Mouse (Mus musculus): ENCODE data around the gene Pcsk6. TPM values are rescaled to one million over a fixed set of nuclear protein-coding genes. Genes with fewer than 3 reads are reported as not detected.

Gene Pcsk6
- total and polyA plus RNA-seq, 3 experiments = 0.05 TPM; not detected in 2

DNA sequence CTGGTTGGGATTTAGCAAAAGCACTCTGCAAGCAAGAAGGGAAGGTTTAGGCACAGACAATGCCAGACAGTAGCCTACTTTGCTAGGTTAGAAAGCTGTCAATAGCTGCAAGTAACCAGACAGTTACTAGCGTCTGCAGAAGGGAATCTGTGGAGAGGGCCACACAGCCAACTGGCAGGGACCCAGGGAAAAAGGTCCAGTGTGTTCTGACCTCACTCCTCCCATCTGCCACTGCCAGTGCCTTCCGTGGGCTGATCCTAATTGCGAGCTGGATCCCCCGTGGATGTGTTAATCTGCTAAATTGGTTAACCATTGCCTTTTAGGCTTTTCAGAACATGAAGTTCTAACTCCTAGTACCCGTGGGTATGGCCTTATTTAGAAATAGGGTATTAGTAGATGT lies 232.6 kb downstream of the Pcsk6 start:
- Histone ChIP-seq H3K9me3 (replicated peaks) (no peaks in the 10 kb centered on the region), H3K4me1 (ENCODE audit: insufficient read depth, low read depth, low read length) (peaks cover 11% of the 10 kb centered on the region), H3K36me3 (replicated peaks) (peaks cover 36% of the 10 kb centered on the region), H3K4me3 (ENCODE audit: low read depth, low read length) (no peak overlapping the region), H3K27me3 (ENCODE audit: insufficient read depth, low read length) (peaks cover 24% of the 10 kb centered on the region)
- ATAC-seq (ENCODE audit: extremely low read depth, insufficient number of reproducible peaks, low FRiP score, poor library complexity, severe bottlenecking) (no peak), DNase-seq (ENCODE audit: low spot score) (no peak)
- TF ChIP-seq GATA2 (IDR thresholded peaks at IDR 0.05; ENCODE audit: borderline replicate concordance, low read depth, low read length) = no peak
- TF ChIP-seq CTCF (IDR thresholded peaks at IDR 0.05; ENCODE audit: low read depth, low read length) = no peak
- no peak for TF ChIP-seq GATA1 (IDR thresholded peaks at IDR 0.05; ENCODE audit: borderline replicate concordance, low read length)
- no peak for TF ChIP-seq TAL1 (conservative IDR thresholded peaks at IDR 0.05; ENCODE audit: low read depth, low read length)
- no peak for TF ChIP-seq POLR2AphosphoS5 (IDR thresholded peaks at IDR 0.05; ENCODE audit: insufficient replicate concordance, low read depth, low read length)

- Histone ChIP-seq H3K4me1 (ENCODE audit: insufficient read depth, low read depth, low read length) (peaks cover 18% of the 10 kb centered on the region), H3K9me3 (replicated peaks) (no peaks in the 10 kb centered on the region), H3K4me3 (ENCODE audit: low read depth, low read length) (no peak overlapping the region), H3K36me3 (replicated peaks) (no peaks in the 10 kb centered on the region), H3K27me3 (ENCODE audit: insufficient read depth, low read length) (peaks cover 56% of the 10 kb centered on the region)
- no peak for TF ChIP-seq GATA1 (IDR thresholded peaks at IDR 0.05; ENCODE audit: borderline replicate concordance, low read length)
- no peak for DNase-seq (ENCODE audit: low spot score)
- ATAC-seq (ENCODE audit: extremely low read depth, insufficient number of reproducible peaks, low FRiP score, poor library complexity, severe bottlenecking) = no peak
Measured at GRCm38 (mm10) chr7:66098803-66099202, 237.3 kb downstream of the Pcsk6 start.

Other genes with a start within 250 kb of the Pcsk6 start
- 35.2 and 42.3 TPM in 2 replicates for gene Tarsl2, start 216.8 kb upstream of the Pcsk6 start, total RNA-seq (2014; fragmentation: Nextera tagmentation)
- gene Tarsl2, start 216.8 kb upstream of the Pcsk6 start, total RNA-seq (2017) = 66.8 and 71.3 TPM in 2 replicates
- 23.7 and 27.6 TPM in 2 replicates for gene Tarsl2, start 216.8 kb upstream of the Pcsk6 start, polyA plus RNA-seq (2012)
- 18.6 and 40.6 TPM in 2 replicates for gene Tm2d3, start 170.6 kb upstream of the Pcsk6 start, total RNA-seq (2014; fragmentation: Nextera tagmentation)
- 49.5 and 51.6 TPM in 2 replicates for gene Tm2d3, start 170.6 kb upstream of the Pcsk6 start, total RNA-seq (2017)
- gene Tm2d3, start 170.6 kb upstream of the Pcsk6 start, polyA plus RNA-seq (2012) = 6.1 and 8.3 TPM in 2 replicates
- not detected in 2 replicates for gene Gm45213, start 181.9 kb downstream of the Pcsk6 start, total RNA-seq (2014; fragmentation: Nextera tagmentation)
- not detected in 2 replicates for gene Gm45213, start 181.9 kb downstream of the Pcsk6 start, total RNA-seq (2017)
- not detected in 2 replicates for gene Gm45213, start 181.9 kb downstream of the Pcsk6 start, polyA plus RNA-seq (2012)
- 92.9 and 116 TPM in 2 replicates for gene Snrpa1, start 197.3 kb downstream of the Pcsk6 start, total RNA-seq (2014; fragmentation: Nextera tagmentation)
- gene Snrpa1, start 197.3 kb downstream of the Pcsk6 start, total RNA-seq (2017) = 157 and 167 TPM in 2 replicates
- gene Snrpa1, start 197.3 kb downstream of the Pcsk6 start, polyA plus RNA-seq (2012) = 130 and 151 TPM in 2 replicates
- gene Selenos, start 217.9 kb downstream of the Pcsk6 start, total RNA-seq (2014; fragmentation: Nextera tagmentation) = 51.6 and 66.3 TPM in 2 replicates
- 51.9 and 53.3 TPM in 2 replicates for gene Selenos, start 217.9 kb downstream of the Pcsk6 start, total RNA-seq (2017)
- gene Selenos, start 217.9 kb downstream of the Pcsk6 start, polyA plus RNA-seq (2012) = 30.0 and 34.5 TPM in 2 replicates
- gene Chsy1, start 247.8 kb downstream of the Pcsk6 start, total RNA-seq (2014; fragmentation: Nextera tagmentation) = 4.6 and 6.1 TPM in 2 replicates
- 7.1 and 7.3 TPM in 2 replicates for gene Chsy1, start 247.8 kb downstream of the Pcsk6 start, total RNA-seq (2017)
- gene Chsy1, start 247.8 kb downstream of the Pcsk6 start, polyA plus RNA-seq (2012) = 2.0 and 2.4 TPM in 2 replicates